Mouse (Mus musculus) megakaryocyte, embryonic 14.5 days (primary cell): ENCODE measurements at regions not wholly inside any gene's neighbourhood (a gene's known extent, or its start where the extent isn't known, plus 50 kb on each side); places are given as distances from the start of the nearest gene placed in this dataset.

Experiments
- FLI1 ChIP-seq: IDR thresholded peaks from 2 replicates; pipeline ENCODE4 v1.6.1; 2012; ENCODE audit warnings: low read length, inconsistent platforms, mixed read lengths
- GATA1 ChIP-seq: IDR thresholded peaks from 3 replicates; pipeline ENCODE4 v1.6.1; 2012; ENCODE audit warnings: mixed read lengths, low read length, inconsistent platforms, borderline replicate concordance

GRCm38 (mm10) chr9:13916837-13917236 lies 89.3 kb downstream of the Fam76b start:
- TF ChIP-seq GATA1 (no peak), FLI1 (no peak)
